Mouse (Mus musculus): ENCODE data around the gene Cdkn2b. TPM values are rescaled to one million over a fixed set of nuclear protein-coding genes. Genes with fewer than 3 reads are reported as not detected.

Cdkn2b gene
- polyA plus RNA-seq, 1 experiment from 2014 or later: 0.71 TPM

DNA sequence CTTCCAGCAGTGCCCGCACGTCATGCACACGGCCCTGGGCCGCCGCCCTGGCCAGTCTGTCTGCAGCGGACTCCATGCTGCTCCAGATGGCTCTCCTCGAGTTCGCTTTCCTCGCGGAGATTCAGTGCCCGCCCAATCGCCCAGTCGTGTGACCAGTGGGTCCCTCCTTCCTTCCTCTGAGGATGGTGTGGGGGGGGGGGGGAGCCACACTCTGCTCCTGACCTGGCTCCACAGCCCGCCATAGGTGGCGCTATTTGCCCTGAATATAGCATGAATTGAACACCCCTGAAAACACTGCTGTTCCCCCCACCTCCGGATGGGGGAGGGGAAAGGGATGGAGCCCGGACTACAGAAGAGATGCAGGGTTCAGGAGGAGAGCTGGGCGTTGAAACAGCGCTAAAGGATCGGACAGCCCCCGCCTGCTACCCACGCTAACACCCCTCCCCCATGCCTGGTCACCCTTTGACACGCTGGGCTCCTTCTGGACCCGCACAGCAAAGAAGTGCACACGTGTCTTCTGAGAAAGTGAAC lies 28.7 kb downstream of the Cdkn2b start:
- no peaks in the 10 kb centered on the region for H3K9me3 ChIP-seq (ENCODE audit: control insufficient read depth, low read length)
- ATAC-seq (replicated peaks; ENCODE audit: low FRiP score) (peak; percentile 23; the same call in 1 of the 2 replicates), DNase-seq (ENCODE audit: low spot score) (no peak)
- H3K4me1 ChIP-seq (replicated peaks; ENCODE audit: control insufficient read depth, insufficient read depth, low read length): no peaks in the 10 kb centered on the region
- peaks cover 75% of the 10 kb centered on the region for H3K27me3 ChIP-seq (replicated peaks; ENCODE audit: control insufficient read depth, insufficient read depth, low read length)
- H3K4me3 ChIP-seq (ENCODE audit: low read depth, low read length): no peak overlapping the region
- 3% methylated on average over 25 of the region's 25 CpGs for WGBS
- no peak overlapping the region for H3K27ac ChIP-seq (ENCODE audit: low read depth, low read length)
- H3K4me2 ChIP-seq: peak overlapping the region; percentile 29
- no peak overlapping the region for H3K9ac ChIP-seq (ENCODE audit: low read depth, low read length)
- H3K36me3 ChIP-seq (ENCODE audit: control insufficient read depth, insufficient read depth, low read length): no peaks in the 10 kb centered on the region

DNA sequence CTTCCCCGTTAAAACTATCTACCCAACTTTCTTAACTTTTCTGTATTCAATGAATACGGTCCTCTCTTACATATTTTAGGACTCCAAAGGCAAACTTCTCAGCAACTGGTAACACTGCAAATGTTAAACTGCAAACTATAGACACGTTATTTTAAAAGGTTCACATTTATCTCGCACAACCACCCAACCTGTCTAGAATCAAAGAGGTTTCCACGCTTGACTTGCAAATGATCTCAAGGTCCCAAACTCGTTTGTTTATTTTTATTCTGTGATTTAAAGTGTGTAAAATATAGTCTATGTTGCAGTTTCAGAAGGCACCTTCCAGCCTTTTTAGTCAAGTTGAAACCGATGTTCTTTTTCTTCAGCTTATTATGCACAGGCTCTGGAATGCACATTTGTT lies 29.6 kb downstream of the Cdkn2b start:
- ATAC-seq (replicated peaks; ENCODE audit: low FRiP score): no peak
- Histone ChIP-seq H3K36me3 (ENCODE audit: control insufficient read depth, insufficient read depth, low read length) (no peaks in the 10 kb centered on the region), H3K4me1 (replicated peaks; ENCODE audit: control insufficient read depth, insufficient read depth, low read length) (no peaks in the 10 kb centered on the region), H3K9me3 (ENCODE audit: control insufficient read depth, low read length) (no peaks in the 10 kb centered on the region), H3K27me3 (replicated peaks; ENCODE audit: control insufficient read depth, insufficient read depth, low read length) (peaks cover 79% of the 10 kb centered on the region), H3K9ac (ENCODE audit: low read depth, low read length) (no peak overlapping the region), H3K4me3 (ENCODE audit: low read depth, low read length) (no peak overlapping the region), H3K4me2 (no peak overlapping the region), H3K27ac (ENCODE audit: low read depth, low read length) (no peak overlapping the region)
- no peak for DNase-seq (ENCODE audit: low spot score)
- 5% methylated on average over 7 of the region's 7 CpGs for WGBS

DNA sequence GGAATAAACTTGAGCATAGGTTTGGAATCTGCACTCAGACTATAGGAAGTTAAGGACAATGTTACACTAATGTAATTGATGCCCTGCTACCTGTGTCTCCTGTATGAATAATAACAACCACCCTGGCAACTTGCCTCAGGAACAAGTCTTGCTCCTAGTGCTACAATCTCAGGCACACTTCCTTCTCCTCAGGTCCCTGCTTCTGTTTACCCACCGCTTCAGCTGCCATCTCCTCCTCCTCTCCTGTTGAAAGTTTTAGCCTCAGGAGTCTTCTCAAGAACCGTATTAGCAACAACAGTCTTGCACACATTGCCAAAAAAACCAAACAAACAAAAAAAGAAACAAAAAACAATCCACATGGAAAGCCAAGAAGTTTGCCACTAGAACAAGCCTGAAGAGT lies 31.2 kb downstream of the Cdkn2b start:
- H3K9me3 ChIP-seq (ENCODE audit: control insufficient read depth, low read length): no peaks in the 10 kb centered on the region
- H3K36me3 ChIP-seq (ENCODE audit: control insufficient read depth, insufficient read depth, low read length): no peaks in the 10 kb centered on the region
- H3K4me1 ChIP-seq (replicated peaks; ENCODE audit: control insufficient read depth, insufficient read depth, low read length): no peaks in the 10 kb centered on the region
- peaks cover 87% of the 10 kb centered on the region for H3K27me3 ChIP-seq (replicated peaks; ENCODE audit: control insufficient read depth, insufficient read depth, low read length)
- no peak overlapping the region for H3K4me2 ChIP-seq
- 2% methylated on average over 2 of the region's 2 CpGs for WGBS
- no peak overlapping the region for H3K27ac ChIP-seq (ENCODE audit: low read depth, low read length)
- ATAC-seq (replicated peaks; ENCODE audit: low FRiP score) (no peak), DNase-seq (ENCODE audit: low spot score) (no peak)
- no peak overlapping the region for H3K4me3 ChIP-seq (ENCODE audit: low read depth, low read length)
- H3K9ac ChIP-seq (ENCODE audit: low read depth, low read length): no peak overlapping the region

DNA sequence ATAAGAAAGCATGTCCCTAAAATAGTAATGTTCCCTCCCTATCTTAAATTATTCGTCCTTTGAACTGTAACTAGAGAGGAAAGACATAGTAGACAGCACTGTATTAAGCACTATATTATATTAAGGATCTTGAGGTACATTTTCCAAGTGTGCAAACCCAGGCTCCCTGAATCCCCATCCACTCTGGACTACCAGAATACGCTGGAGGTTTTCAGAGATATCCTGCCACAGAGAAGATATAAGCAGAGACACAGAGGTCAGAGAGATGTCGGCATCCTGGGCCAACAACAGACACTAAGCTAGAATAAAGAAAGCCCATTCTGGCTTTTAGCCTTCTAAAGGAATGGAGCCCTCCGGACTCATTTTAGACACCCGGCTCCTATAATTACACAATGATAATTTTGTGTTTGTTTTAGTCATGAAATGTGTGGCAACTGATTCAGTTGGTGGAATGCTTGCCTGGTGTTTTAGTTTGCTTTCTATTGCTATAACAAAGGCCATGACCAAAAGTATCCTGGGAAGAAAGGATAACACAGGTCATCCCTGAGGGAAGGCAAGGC lies 33.4 kb downstream of the Cdkn2b start:
- no peaks in the 10 kb centered on the region for H3K4me1 ChIP-seq (replicated peaks; ENCODE audit: control insufficient read depth, insufficient read depth, low read length)
- no peak overlapping the region for H3K4me2 ChIP-seq
- no peak overlapping the region for H3K9ac ChIP-seq (ENCODE audit: low read depth, low read length)
- DNase-seq (ENCODE audit: low spot score): no peak
- no peak overlapping the region for H3K4me3 ChIP-seq (ENCODE audit: low read depth, low read length)
- H3K9me3 ChIP-seq (ENCODE audit: control insufficient read depth, low read length): no peaks in the 10 kb centered on the region
- ATAC-seq (replicated peaks; ENCODE audit: low FRiP score): no peak
- no peak overlapping the region for H3K27ac ChIP-seq (ENCODE audit: low read depth, low read length)
- H3K27me3 ChIP-seq (replicated peaks; ENCODE audit: control insufficient read depth, insufficient read depth, low read length): peaks cover 93% of the 10 kb centered on the region
- no peaks in the 10 kb centered on the region for H3K36me3 ChIP-seq (ENCODE audit: control insufficient read depth, insufficient read depth, low read length)
- 10% methylated on average over 5 of the region's 5 CpGs for WGBS

GRCm38 (mm10) chr4:89276669-89277219 lies 34.1 kb downstream of the Cdkn2b start:
- 3% methylated on average over 37 of the region's 37 CpGs for WGBS
- DNase-seq (ENCODE audit: low spot score): no peak
- H3K9me3 ChIP-seq (ENCODE audit: control insufficient read depth, low read length): no peaks in the 10 kb centered on the region
- no peak overlapping the region for H3K4me3 ChIP-seq (ENCODE audit: low read depth, low read length)
- no peak overlapping the region for H3K9ac ChIP-seq (ENCODE audit: low read depth, low read length)
- H3K27me3 ChIP-seq (replicated peaks; ENCODE audit: control insufficient read depth, insufficient read depth, low read length): peaks cover 93% of the 10 kb centered on the region
- H3K27ac ChIP-seq (ENCODE audit: low read depth, low read length): no peak overlapping the region
- no peak for ATAC-seq (replicated peaks; ENCODE audit: low FRiP score)
- no peaks in the 10 kb centered on the region for H3K36me3 ChIP-seq (ENCODE audit: control insufficient read depth, insufficient read depth, low read length)
- no peak overlapping the region for H3K4me2 ChIP-seq
- no peaks in the 10 kb centered on the region for H3K4me1 ChIP-seq (replicated peaks; ENCODE audit: control insufficient read depth, insufficient read depth, low read length)

GRCm38 (mm10) chr4:89275811-89276584 lies 34.8 kb downstream of the Cdkn2b start:
- WGBS: 1% methylated on average over 25 of the region's 25 CpGs
- Histone ChIP-seq H3K27me3 (replicated peaks; ENCODE audit: control insufficient read depth, insufficient read depth, low read length) (peaks cover 91% of the 10 kb centered on the region), H3K4me3 (ENCODE audit: low read depth, low read length) (no peak overlapping the region), H3K9me3 (ENCODE audit: control insufficient read depth, low read length) (no peaks in the 10 kb centered on the region), H3K4me1 (replicated peaks; ENCODE audit: control insufficient read depth, insufficient read depth, low read length) (no peaks in the 10 kb centered on the region), H3K9ac (ENCODE audit: low read depth, low read length) (no peak overlapping the region), H3K4me2 (no peak overlapping the region), H3K27ac (ENCODE audit: low read depth, low read length) (no peak overlapping the region), H3K36me3 (ENCODE audit: control insufficient read depth, insufficient read depth, low read length) (no peaks in the 10 kb centered on the region)
- DNase-seq (ENCODE audit: low spot score): no peak
- ATAC-seq (replicated peaks; ENCODE audit: low FRiP score): no peak

- Histone ChIP-seq H3K9ac (ENCODE audit: low read depth, low read length) (no peak overlapping the region), H3K36me3 (ENCODE audit: control insufficient read depth, insufficient read depth, low read length) (no peaks in the 10 kb centered on the region), H3K27ac (ENCODE audit: low read depth, low read length) (no peak overlapping the region), H3K4me2 (no peak overlapping the region), H3K4me3 (ENCODE audit: low read depth, low read length) (no peak overlapping the region), H3K4me1 (replicated peaks; ENCODE audit: control insufficient read depth, insufficient read depth, low read length) (no peaks in the 10 kb centered on the region), H3K9me3 (ENCODE audit: control insufficient read depth, low read length) (no peaks in the 10 kb centered on the region), H3K27me3 (replicated peaks; ENCODE audit: control insufficient read depth, insufficient read depth, low read length) (peaks cover 87% of the 10 kb centered on the region)
- no peak for ATAC-seq (replicated peaks; ENCODE audit: low FRiP score)
- 2% methylated on average over 24 of the region's 24 CpGs for WGBS
- no peak for DNase-seq (ENCODE audit: low spot score)
Measured at GRCm38 (mm10) chr4:89274829-89275548, 35.9 kb downstream of the Cdkn2b start.

DNA sequence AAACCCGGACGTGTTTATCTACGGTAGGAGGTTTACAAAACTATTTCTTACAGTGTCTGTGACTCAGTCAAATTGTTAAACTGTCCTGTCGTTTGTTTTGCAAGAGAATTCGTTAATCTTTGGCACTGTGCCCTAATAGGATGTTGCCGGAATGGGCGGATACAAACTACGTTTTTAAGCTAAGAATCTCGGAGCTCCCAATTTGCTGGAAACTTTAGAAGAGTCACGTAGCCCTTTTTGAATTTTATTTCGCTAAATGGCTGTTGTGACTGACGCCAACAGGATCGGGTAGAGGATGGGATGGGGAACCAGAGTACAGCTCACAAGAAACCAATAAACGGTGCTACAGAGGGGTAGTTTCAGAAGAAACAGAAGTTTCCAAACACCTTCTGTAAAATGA lies 36.8 kb downstream of the Cdkn2b start:
- Histone ChIP-seq H3K4me3 (ENCODE audit: low read depth, low read length) (no peak overlapping the region), H3K36me3 (ENCODE audit: control insufficient read depth, insufficient read depth, low read length) (no peaks in the 10 kb centered on the region), H3K4me1 (replicated peaks; ENCODE audit: control insufficient read depth, insufficient read depth, low read length) (no peaks in the 10 kb centered on the region), H3K4me2 (no peak overlapping the region), H3K9ac (ENCODE audit: low read depth, low read length) (no peak overlapping the region), H3K27me3 (replicated peaks; ENCODE audit: control insufficient read depth, insufficient read depth, low read length) (peaks cover 77% of the 10 kb centered on the region), H3K9me3 (ENCODE audit: control insufficient read depth, low read length) (no peaks in the 10 kb centered on the region), H3K27ac (ENCODE audit: low read depth, low read length) (no peak overlapping the region)
- 3% methylated on average over 14 of the region's 14 CpGs for WGBS
- DNase-seq (ENCODE audit: low spot score) (no peak), ATAC-seq (replicated peaks; ENCODE audit: low FRiP score) (no peak)

Data from liver, embryonic 11.5 days (tissue).